Mouse (Mus musculus) intestine, embryonic 16.5 days (tissue): ENCODE results near the gene Depdc5. TPM values are rescaled to one million over a fixed set of nuclear protein-coding genes. Genes with fewer than 3 reads are reported as not detected.
A peak's percentile ranks its signal among the peaks of the same experiment; 100 is the strongest.
"Not testable (repeated sequence)": the region's sequence is repeated elsewhere in the genome, so short reads cannot be mapped to it uniquely, and the experiment has no call there.

Source experiments
- ATAC-seq: fragments of 200-750 bp; cut with Nextera tagmentation; 2 replicates; pipeline ENCODE4 v1.8.0; 2017; ENCODE audit warnings: moderate TSS enrichment, moderate library complexity
- H3K27ac ChIP-seq: fragments of 300-500 bp; sonication (generic); 2 replicates; pipeline ENCODE4 v1.5.1; 2014; ENCODE audit warnings: mild to moderate bottlenecking, low read length
- H3K27me3 ChIP-seq: fragments of 300-500 bp; sonication (generic); replicated peaks from 2 replicates; pipeline ENCODE4 v1.6.1; 2014; ENCODE audit warnings: low read length, control low read depth, mixed read lengths; ENCODE audit not compliant: control insufficient read depth, insufficient read depth
- H3K36me3 ChIP-seq: fragments of 300-500 bp; sonication (generic); 2 replicates; pipeline ENCODE4 v1.6.1; 2014; ENCODE audit warnings: low read length, control low read depth; ENCODE audit not compliant: control insufficient read depth, insufficient read depth
- H3K4me1 ChIP-seq: fragments of 300-500 bp; sonication (generic); 2 replicates; pipeline ENCODE4 v1.6.1; 2014; ENCODE audit warnings: low read length, control low read depth, mixed read lengths; ENCODE audit not compliant: control insufficient read depth, insufficient read depth
- H3K4me2 ChIP-seq: fragments of 300-500 bp; sonication (generic); 2 replicates; pipeline ENCODE4 v1.6.1; 2014; ENCODE audit warnings: low read depth, low read length, control low read depth
- H3K4me3 ChIP-seq: fragments of 300-500 bp; sonication (generic); 2 replicates; pipeline ENCODE4 v1.5.1; 2014; ENCODE audit warnings: mild to moderate bottlenecking, low read length
- H3K9ac ChIP-seq: fragments of 300-500 bp; sonication (generic); 2 replicates; pipeline ENCODE4 v1.6.1; 2014; ENCODE audit warnings: low read depth, low read length
- H3K9me3 ChIP-seq: fragments of 300-500 bp; sonication (generic); 2 replicates; pipeline ENCODE4 v1.6.1; 2016; ENCODE audit warnings: low read length, control low read depth; ENCODE audit not compliant: control insufficient read depth
- WGBS: fragments of 180-500 bp; shearing (Covaris S2); extraction: QIAGEN DNeasy Blood & Tissue Kit; methylation state at CpG from one replicate; pipeline ENCODE4 v1.1.7; 2014; 5-methylcytosine and 5-hydroxymethylcytosine counted together
- polyA plus RNA-seq: library from polyadenylated mRNA; unstranded; fragments of >200 nt; fragmentation: Nextera tagmentation; extraction: Ambion mirVana; gene quantifications from 2 replicates; pipeline ENCODE4 v1.2.1, GENCODE M21; 2015

Gene Depdc5
- polyA plus RNA-seq, result 13.5 and 14.6 TPM in 2 replicates

- peaks cover 6% of the 10 kb centered on the region; the same call in 1 of the 2 replicates for H3K4me1 ChIP-seq
- H3K36me3 ChIP-seq, result peaks cover 2% of the 10 kb centered on the region; the same call in 1 of the 2 replicates
- ATAC-seq, result peak; percentile 100
- peak within 1 kb of the TSS; percentile 84 for H3K9ac ChIP-seq
- H3K9me3 ChIP-seq, result no peaks in the 10 kb centered on the region
- H3K4me2 ChIP-seq, result peak within 1 kb of the TSS; percentile 56
- peak within 1 kb of the TSS; percentile 79 for H3K4me3 ChIP-seq
- H3K27ac ChIP-seq, result peak within 1 kb of the TSS; percentile 81
- H3K27me3 ChIP-seq, result no peaks in the 10 kb centered on the region
- WGBS, result under 1% methylated on average over 64 of the region's 64 CpGs
Observed at GRCm38 (mm10) chr5:32863253-32864228, at the start of gene Depdc5. TSS of gene Depdc5 (plus strand) at chr5:32863701.

- H3K4me1 ChIP-seq, result no peaks in the 10 kb centered on the region
- no peak overlapping the region for H3K9ac ChIP-seq
- H3K4me2 ChIP-seq, result no peak overlapping the region
- H3K27ac ChIP-seq, result no peak overlapping the region
- H3K9me3 ChIP-seq, result no peaks in the 10 kb centered on the region
- H3K36me3 ChIP-seq, result peaks cover 6% of the 10 kb centered on the region; the same call in 1 of the 2 replicates
- no peaks in the 10 kb centered on the region for H3K27me3 ChIP-seq
- no peak for ATAC-seq
- H3K4me3 ChIP-seq, result no peak overlapping the region
- 93% methylated on average over 4 of the region's 4 CpGs for WGBS
Observed at GRCm38 (mm10) chr5:32815396-32815795, 48.1 kb upstream of the Depdc5 start.

- H3K4me1 ChIP-seq, result no peaks in the 10 kb centered on the region
- no peak overlapping the region for H3K4me2 ChIP-seq
- H3K4me3 ChIP-seq, result no peak overlapping the region
- no peak for ATAC-seq
- H3K9ac ChIP-seq, result no peak overlapping the region
- 91% methylated on average over 8 of the region's 8 CpGs for WGBS
- H3K27me3 ChIP-seq, result no peaks in the 10 kb centered on the region
- no peak overlapping the region for H3K27ac ChIP-seq
- no peaks in the 10 kb centered on the region for H3K9me3 ChIP-seq
- 0 out of 2 replicates have a peak, but pooled peaks cover 3% of the 10 kb centered on the region for H3K36me3 ChIP-seq
Observed at GRCm38 (mm10) chr5:32820471-32820870, 43.0 kb upstream of the Depdc5 start.

GRCm38 (mm10) chr5:32827009-32827408 is 36.5 kb upstream of the Depdc5 start, which contains the start of gene Gm20671:
TSS of gene Gm20671 (minus strand) at chr5:32827109.
- Histone ChIP-seq H3K9ac (no peak within 1 kb of the TSS), H3K27me3 (no peaks in the 10 kb centered on the region), H3K4me2 (no peak within 1 kb of the TSS), H3K4me3 (no peak within 1 kb of the TSS), H3K36me3 (peaks cover 10% of the 10 kb centered on the region; the same call in 1 of the 2 replicates), H3K9me3 (no peaks in the 10 kb centered on the region), H3K27ac (no peak within 1 kb of the TSS), H3K4me1 (no peaks in the 10 kb centered on the region)
- ATAC-seq, result no peak
- WGBS, result 90% methylated on average over 7 of the region's 7 CpGs

- H3K27me3 ChIP-seq, H3K4me2 ChIP-seq, H3K27ac ChIP-seq, H3K4me3 ChIP-seq, H3K9ac ChIP-seq, ATAC-seq, H3K9me3 ChIP-seq, H3K4me1 ChIP-seq: not testable (repeated sequence)
- peaks cover 10% of the 10 kb centered on the region; the same call in 1 of the 2 replicates for H3K36me3 ChIP-seq
- 89% methylated on average over 1 of the region's 1 CpGs for WGBS
Observed at GRCm38 (mm10) chr5:32828766-32829165, 34.7 kb upstream of the Depdc5 start.

GRCm38 (mm10) chr5:32830054-32830453 is 33.4 kb upstream of the Depdc5 start:
- ATAC-seq, result no peak
- no peak overlapping the region for H3K4me2 ChIP-seq
- H3K4me1 ChIP-seq, result no peaks in the 10 kb centered on the region
- H3K27me3 ChIP-seq, result no peaks in the 10 kb centered on the region
- no peak overlapping the region for H3K4me3 ChIP-seq
- H3K36me3 ChIP-seq, result peaks cover 13% of the 10 kb centered on the region; the same call in 1 of the 2 replicates
- H3K9me3 ChIP-seq, result no peaks in the 10 kb centered on the region
- H3K27ac ChIP-seq, result no peak overlapping the region
- no peak overlapping the region for H3K9ac ChIP-seq
- WGBS, result 83% methylated on average over 2 of the region's 2 CpGs

- no peak for ATAC-seq
- Histone ChIP-seq H3K27ac (no peak overlapping the region), H3K4me1 (no peaks in the 10 kb centered on the region), H3K9ac (no peak overlapping the region), H3K36me3 (peaks cover 7% of the 10 kb centered on the region), H3K9me3 (no peaks in the 10 kb centered on the region), H3K4me3 (no peak overlapping the region), H3K27me3 (no peaks in the 10 kb centered on the region), H3K4me2 (no peak overlapping the region)
- WGBS, result 89% methylated on average over 1 of the region's 1 CpGs
Observed at GRCm38 (mm10) chr5:32834497-32834896, 29.0 kb upstream of the Depdc5 start.

GRCm38 (mm10) chr5:32836976-32837375 is 26.5 kb upstream of the Depdc5 start:
- peaks cover 7% of the 10 kb centered on the region for H3K36me3 ChIP-seq
- H3K4me3 ChIP-seq, result no peak overlapping the region
- no peak overlapping the region for H3K4me2 ChIP-seq
- H3K27ac ChIP-seq, result no peak overlapping the region
- no peak for ATAC-seq
- WGBS, result 91% methylated on average over 5 of the region's 5 CpGs
- H3K9me3 ChIP-seq, result no peaks in the 10 kb centered on the region
- no peaks in the 10 kb centered on the region for H3K27me3 ChIP-seq
- no peak overlapping the region for H3K9ac ChIP-seq
- no peaks in the 10 kb centered on the region for H3K4me1 ChIP-seq

GRCm38 (mm10) chr5:32840029-32840428 is 23.5 kb upstream of the Depdc5 start:
- WGBS, result 92% methylated on average over 2 of the region's 2 CpGs
- Histone ChIP-seq H3K27me3 (no peaks in the 10 kb centered on the region), H3K36me3 (peaks cover 7% of the 10 kb centered on the region), H3K4me2 (no peak overlapping the region), H3K4me3 (no peak overlapping the region), H3K9ac (no peak overlapping the region), H3K27ac (no peak overlapping the region), H3K4me1 (no peaks in the 10 kb centered on the region), H3K9me3 (no peaks in the 10 kb centered on the region)
- no peak for ATAC-seq
